Mouse (Mus musculus): ENCODE results near the gene Pogk.

The Pogk gene

GRCm38 (mm10) chr1:166409701-166410220 lies at the start of gene Pogk:
TSS of gene Pogk (minus strand) at chr1:166409863.
- DNase-seq (ENCODE audit: low spot score): peak; percentile 62

GRCm38 (mm10) chr1:166441992-166442391 lies 32.3 kb upstream of the Pogk start:
- no peak for DNase-seq (ENCODE audit: low spot score)

GRCm38 (mm10) chr1:166439426-166439825 lies 29.8 kb upstream of the Pogk start:
- no peak for DNase-seq (ENCODE audit: low spot score)

GRCm38 (mm10) chr1:166429809-166430431 lies 20.3 kb upstream of the Pogk start:
- no peak for DNase-seq (ENCODE audit: low spot score)

DNA sequence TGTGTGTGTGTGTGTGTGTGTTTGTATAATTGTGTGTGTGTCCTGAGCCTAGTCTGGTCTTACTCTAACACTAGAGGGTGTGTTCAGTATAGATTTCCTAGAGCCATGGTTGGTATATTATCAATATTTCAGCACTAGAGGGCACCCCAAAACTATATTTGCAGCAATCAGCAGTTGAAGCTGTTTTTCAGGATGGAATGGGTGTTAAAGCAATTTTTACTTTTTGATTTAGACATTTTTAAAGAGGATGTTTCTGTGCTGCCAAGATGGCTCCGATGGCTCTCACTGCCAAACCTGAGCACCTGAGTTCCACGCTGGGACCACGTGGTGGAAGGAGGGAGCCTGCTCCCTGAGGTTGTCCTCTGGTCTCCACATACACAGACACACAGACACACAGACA lies 19.4 kb upstream of the Pogk start:
- DNase-seq (ENCODE audit: low spot score): no peak

DNA sequence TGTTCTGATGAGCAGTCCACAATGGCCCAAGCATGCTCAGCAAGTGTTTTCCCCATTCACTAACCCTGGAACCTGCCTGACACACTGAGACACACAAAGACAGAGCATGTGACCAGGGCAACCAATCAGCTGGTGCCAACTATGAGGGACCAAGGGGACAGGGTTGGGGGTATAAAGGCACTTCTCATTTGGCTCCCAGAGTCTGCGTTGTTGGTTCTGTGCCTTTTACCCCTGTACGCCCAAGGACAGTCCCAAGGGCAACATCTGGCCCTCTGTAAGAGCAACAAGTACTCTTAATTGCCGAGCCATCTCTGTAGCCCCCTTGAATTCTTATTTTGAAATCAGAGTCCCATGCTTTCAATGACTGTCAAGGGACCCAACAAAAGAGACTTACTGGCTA lies 2.6 kb upstream of the Pogk start:
- no peak for DNase-seq (ENCODE audit: low spot score)

- DNase-seq (ENCODE audit: low spot score): no peak
These were observed 1.9 kb upstream of the Pogk start for GRCm38 (mm10) chr1:166411541-166411940.

GRCm38 (mm10) chr1:166409177-166409700 lies 424 bp downstream of the Pogk start:
- DNase-seq (ENCODE audit: low spot score): peak; percentile 18

DNA sequence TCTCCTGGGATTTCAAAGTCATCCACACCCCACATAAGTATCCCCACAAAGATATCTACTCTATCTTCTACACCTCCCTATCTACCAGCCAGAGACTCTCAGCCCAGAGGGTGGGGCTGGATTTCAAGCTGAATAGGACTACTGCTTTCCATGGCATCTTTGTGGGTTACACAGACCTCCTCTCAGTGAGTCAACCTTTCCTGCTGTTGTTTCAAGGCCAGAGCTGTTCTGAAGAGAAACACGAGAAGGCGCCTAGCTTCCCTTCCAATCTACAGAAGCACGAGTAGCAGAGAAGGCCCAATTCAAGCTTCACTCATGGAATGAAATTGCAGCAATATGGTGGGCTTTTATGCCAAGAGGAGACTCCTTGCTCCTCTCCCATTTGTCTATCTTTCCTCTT lies 5.8 kb downstream of the Pogk start:
- no peak for DNase-seq (ENCODE audit: low spot score)

- DNase-seq (ENCODE audit: low spot score): no peak
These were observed 7.7 kb downstream of the Pogk start for GRCm38 (mm10) chr1:166402003-166402402.

- no peak for DNase-seq (ENCODE audit: low spot score)
These were observed 8.2 kb downstream of the Pogk start for GRCm38 (mm10) chr1:166401455-166401854.

- no peak for DNase-seq (ENCODE audit: low spot score)
These were observed 13.3 kb downstream of the Pogk start for GRCm38 (mm10) chr1:166396381-166396780.

- DNase-seq (ENCODE audit: low spot score): no peak
These were observed 14.0 kb downstream of the Pogk start for GRCm38 (mm10) chr1:166395661-166396060.

DNA sequence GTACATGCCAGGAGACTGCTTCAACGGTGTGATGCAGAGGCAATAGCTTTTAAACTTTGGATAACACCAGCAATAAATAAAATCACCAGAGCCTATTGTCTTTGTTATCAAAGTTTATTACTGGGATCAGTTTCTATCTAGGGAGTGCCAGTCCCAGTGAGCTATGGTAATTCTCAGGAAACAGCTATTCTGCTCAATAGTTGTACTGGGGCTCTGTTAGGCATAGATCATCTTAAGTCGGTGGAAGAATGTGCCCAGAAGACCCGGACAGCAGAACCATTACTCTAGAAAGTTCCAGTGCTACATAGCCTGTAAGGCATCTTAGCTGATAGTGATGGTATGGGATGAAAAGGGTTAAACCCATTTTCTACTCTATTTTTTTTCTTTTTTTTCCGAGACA lies 14.9 kb downstream of the Pogk start:
- DNase-seq (ENCODE audit: low spot score): no peak

- no peak for DNase-seq (ENCODE audit: low spot score)
These were observed 18.0 kb downstream of the Pogk start for GRCm38 (mm10) chr1:166391671-166392070.

DNA sequence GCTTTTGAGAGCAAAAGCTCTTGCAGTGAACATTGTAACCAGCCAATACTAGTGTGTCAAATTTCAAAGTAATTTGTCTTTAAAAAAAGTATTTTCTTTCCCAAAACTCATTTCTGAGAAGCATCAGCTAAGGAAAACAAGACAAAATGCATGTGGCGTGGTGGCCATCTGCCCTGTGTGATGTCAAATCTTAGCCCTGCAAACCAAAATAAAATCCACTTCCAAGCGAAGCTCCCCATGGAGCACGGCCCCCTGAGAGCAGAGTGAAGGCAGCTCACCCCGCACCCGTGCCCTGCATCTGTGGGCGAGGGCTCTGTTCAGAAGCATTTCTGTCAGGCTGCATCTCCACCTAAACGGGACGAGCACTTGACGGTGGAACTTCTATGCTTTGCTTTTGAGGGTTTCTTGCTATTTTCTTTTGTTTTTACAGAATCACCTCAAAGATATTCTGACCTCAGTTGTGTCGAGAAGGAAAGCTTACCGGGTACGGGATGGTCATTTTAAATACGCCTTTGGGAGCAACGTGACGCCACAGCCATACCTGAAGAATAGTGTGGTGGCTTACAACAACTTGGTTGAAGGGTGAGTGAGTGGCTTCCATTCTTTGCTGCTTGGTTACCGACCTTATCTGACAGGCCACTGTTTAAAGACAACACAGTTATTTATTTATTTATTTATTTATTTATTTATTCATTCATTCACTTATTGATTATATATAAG lies 20.1 kb downstream of the Pogk start:
- no peak for DNase-seq (ENCODE audit: low spot score)

- no peak for DNase-seq (ENCODE audit: low spot score)
These were observed 21.2 kb downstream of the Pogk start for GRCm38 (mm10) chr1:166388511-166388910.

DNA sequence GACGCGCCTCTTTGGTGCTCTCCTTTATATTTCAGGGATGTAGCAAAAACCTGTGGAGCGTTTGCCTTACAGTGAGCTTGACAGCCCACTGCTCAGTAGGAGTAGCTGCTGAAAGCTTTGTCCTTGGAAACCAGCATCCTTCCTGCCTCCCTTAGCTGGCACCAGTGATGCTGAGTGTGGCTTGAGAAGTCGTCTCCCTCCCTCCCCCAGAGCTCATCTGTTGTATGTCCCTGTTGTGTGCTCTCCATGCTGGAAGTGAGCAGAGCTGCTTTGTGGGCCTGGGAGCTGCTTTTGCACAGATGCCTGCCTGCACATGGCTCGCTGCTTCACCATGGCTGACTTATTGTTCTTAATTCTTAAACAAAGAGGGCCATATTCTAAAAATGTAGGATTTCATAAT lies 24.2 kb downstream of the Pogk start:
- DNase-seq (ENCODE audit: low spot score): no peak

DNA sequence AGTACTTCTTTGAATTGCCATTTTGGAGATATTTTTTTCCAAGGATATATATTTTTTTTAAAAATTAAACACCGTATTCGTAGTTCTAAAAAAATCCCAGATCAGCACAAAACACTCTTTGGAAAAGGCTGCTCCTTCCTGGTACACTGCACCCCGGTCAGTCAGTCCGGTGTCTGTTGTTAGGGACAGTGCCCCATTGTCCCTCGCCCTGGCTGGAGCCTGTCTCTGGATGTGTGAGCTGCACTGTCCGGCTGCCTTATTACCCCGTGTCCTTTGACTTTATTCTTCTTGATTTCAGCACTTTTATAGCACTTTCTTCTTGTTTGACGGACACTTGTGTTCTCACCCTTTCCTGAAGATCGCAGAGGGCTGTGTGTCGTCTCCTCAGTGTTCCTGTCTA lies 25.0 kb downstream of the Pogk start:
- no peak for DNase-seq (ENCODE audit: low spot score)

DNA sequence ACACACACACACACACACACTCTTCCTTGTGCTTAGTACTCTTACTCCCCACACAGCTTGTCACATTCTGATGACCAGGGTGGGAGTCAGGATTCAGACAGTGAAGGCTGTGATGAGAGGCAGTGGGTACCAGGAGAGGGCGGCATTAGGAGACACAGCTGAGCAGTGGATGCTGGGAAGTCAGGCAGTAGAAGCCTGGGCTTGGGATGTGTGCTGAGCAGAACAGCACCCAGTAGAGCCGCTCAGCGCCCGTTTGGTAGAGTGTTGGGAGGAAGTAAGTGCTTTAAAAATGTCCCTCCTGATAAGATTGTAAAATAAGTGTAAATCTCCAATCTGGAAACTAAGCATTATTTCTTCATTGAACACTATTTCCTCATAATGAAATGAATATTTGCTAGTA lies 27.0 kb downstream of the Pogk start:
- no peak for DNase-seq (ENCODE audit: low spot score)

GRCm38 (mm10) chr1:166381821-166382220 lies 27.8 kb downstream of the Pogk start:
- no peak for DNase-seq (ENCODE audit: low spot score)

GRCm38 (mm10) chr1:166381336-166381735 lies 28.3 kb downstream of the Pogk start:
- DNase-seq (ENCODE audit: low spot score): no peak

DNA sequence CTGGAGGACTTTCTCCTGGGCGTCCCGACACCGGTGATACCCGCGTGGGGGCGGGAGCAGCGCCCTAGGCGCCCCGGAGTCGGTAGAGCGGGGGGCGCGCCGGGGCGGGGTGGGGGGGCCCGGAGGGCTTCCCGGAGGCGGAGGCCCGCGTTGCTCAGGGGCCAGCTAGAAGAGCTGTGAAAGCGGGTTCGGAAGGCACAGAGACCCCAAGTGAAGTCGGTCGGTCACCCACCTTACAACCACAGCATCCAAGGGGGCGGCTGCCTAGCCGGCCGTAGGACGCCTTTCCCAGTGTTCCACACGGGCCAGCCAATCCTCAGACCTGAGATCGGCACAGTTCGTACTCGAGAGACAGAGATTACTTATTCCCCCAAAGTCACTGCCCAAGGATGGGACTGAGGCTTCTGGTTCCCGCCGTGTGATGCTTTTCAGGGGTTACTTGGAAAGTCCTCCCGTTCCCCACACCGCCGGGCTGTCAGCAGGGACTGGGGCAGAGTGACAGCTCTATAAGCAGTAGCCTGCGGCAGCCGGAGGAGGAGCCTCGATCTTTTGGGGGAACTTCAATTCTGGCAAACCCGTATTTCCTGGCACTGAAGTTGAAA lies 29.9 kb downstream of the Pogk start:
- DNase-seq (ENCODE audit: low spot score): peak; percentile 28
